Mouse (Mus musculus) stomach, postnatal 0 days (tissue): ENCODE measurements around the gene Tshz3.

Experiments
- CTCF ChIP-seq: IDR thresholded peaks from 2 replicates; pipeline ENCODE4 v1.5.1; 2016; ENCODE audit warnings: antibody characterized with exemption, low read depth, mild to moderate bottlenecking, moderate library complexity
- EP300 ChIP-seq: optimal IDR thresholded peaks from 2 replicates; pipeline ENCODE3; 2016; ENCODE audit warnings: antibody characterized with exemption

DNA sequence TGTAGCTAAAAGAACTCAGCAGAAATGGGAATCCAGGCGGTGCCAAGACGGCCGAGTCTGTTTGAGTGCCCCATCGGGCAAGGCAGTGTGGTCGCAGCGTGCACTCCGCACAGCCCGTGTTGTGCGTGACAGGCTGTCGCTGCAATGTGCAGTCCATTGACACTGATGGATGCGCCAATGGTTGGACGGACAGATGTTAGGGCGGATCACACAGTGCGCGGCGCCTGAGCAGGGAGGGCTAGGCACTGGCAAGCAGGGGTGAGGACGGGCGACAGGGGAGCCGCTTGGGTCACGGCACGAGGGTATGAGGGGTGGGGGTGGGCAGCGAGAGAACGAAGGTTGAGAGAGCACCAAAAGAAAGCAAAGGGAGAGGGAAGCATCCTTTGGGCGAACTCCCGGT lies 2.6 kb upstream of the Tshz3 start:
- TF ChIP-seq CTCF = no peak
- TF ChIP-seq EP300 = no peak
